Mouse (Mus musculus) stomach, embryonic 15.5 days (tissue): ENCODE measurements at regions not wholly inside any gene's neighbourhood (a gene's known extent, or its start where the extent isn't known, plus 50 kb on each side); places are given as distances from the start of the nearest gene placed in this dataset.

Experiments used
- ATAC-seq: fragments of 200-750 bp; cut with Nextera tagmentation; 2 replicates; pipeline ENCODE4 v1.8.0; 2017; ENCODE audit warnings: low read depth, moderate number of reproducible peaks, moderate TSS enrichment; ENCODE audit not compliant: insufficient read depth, low FRiP score
- H3K27ac ChIP-seq: fragments of 300-500 bp; sonication (generic); 2 replicates; pipeline ENCODE4 v1.5.1; 2015; ENCODE audit warnings: mild to moderate bottlenecking, inconsistent platforms
- H3K27me3 ChIP-seq: fragments of 300-500 bp; sonication (generic); replicated peaks from 2 replicates; pipeline ENCODE4 v1.6.1; 2015; ENCODE audit warnings: inconsistent platforms
- H3K36me3 ChIP-seq: fragments of 300-500 bp; sonication (generic); 2 replicates; pipeline ENCODE4 v1.6.1; 2015; ENCODE audit warnings: inconsistent platforms
- H3K4me1 ChIP-seq: fragments of 300-500 bp; sonication (generic); 2 replicates; pipeline ENCODE4 v1.6.1; 2015; ENCODE audit warnings: inconsistent platforms
- H3K4me2 ChIP-seq: fragments of 300-500 bp; sonication (generic); 2 replicates; pipeline ENCODE4 v1.6.1; 2015; ENCODE audit warnings: mild to moderate bottlenecking, inconsistent platforms
- H3K4me3 ChIP-seq: fragments of 300-500 bp; sonication (generic); replicated peaks from 2 replicates; pipeline ENCODE4 v1.5.1; 2015; ENCODE audit warnings: inconsistent platforms
- H3K9ac ChIP-seq: fragments of 300-500 bp; sonication (generic); 2 replicates; pipeline ENCODE4 v1.6.1; 2015; ENCODE audit warnings: inconsistent platforms
- H3K9me3 ChIP-seq: fragments of 300-500 bp; sonication (generic); 2 replicates; pipeline ENCODE4 v1.6.1; 2016; ENCODE audit warnings: inconsistent platforms
- WGBS: fragments of 180-500 bp; shearing (Covaris S2); methylation state at CpG from one replicate; pipeline ENCODE4 v1.1.7; 2015; 5-methylcytosine and 5-hydroxymethylcytosine counted together

GRCm38 (mm10) chr1:90668787-90669186 is 66.0 kb downstream of the Cops8 start:
- H3K36me3 ChIP-seq, result no peaks in the 10 kb centered on the region
- no peaks in the 10 kb centered on the region for H3K9me3 ChIP-seq

GRCm38 (mm10) chr1:90669237-90669636 is 66.5 kb downstream of the Cops8 start:
- ATAC-seq, result no peak
- Histone ChIP-seq H3K27me3 (no peaks in the 10 kb centered on the region), H3K4me1 (no peaks in the 10 kb centered on the region), H3K4me2 (no peak overlapping the region), H3K4me3 (no peak overlapping the region), H3K36me3 (no peaks in the 10 kb centered on the region), H3K9ac (no peak overlapping the region), H3K27ac (no peak overlapping the region), H3K9me3 (no peaks in the 10 kb centered on the region)
- WGBS, result 90% methylated on average over 1 of the region's 1 CpGs

More at GRCm38 (mm10) chr1:90668787-90669186, 66.0 kb downstream of the Cops8 start:
- Histone ChIP-seq H3K4me1 (no peaks in the 10 kb centered on the region), H3K4me2 (no peak overlapping the region), H3K9ac (no peak overlapping the region), H3K27ac (no peak overlapping the region), H3K27me3 (no peaks in the 10 kb centered on the region), H3K4me3 (no peak overlapping the region)
- no peak for ATAC-seq
- 88% methylated on average over 3 of the region's 3 CpGs for WGBS

GRCm38 (mm10) chr1:90670346-90670745 is 67.6 kb downstream of the Cops8 start:
- Histone ChIP-seq H3K4me2 (no peak overlapping the region), H3K4me3 (no peak overlapping the region), H3K27me3 (no peaks in the 10 kb centered on the region), H3K36me3 (no peaks in the 10 kb centered on the region), H3K9ac (no peak overlapping the region), H3K4me1 (no peaks in the 10 kb centered on the region), H3K9me3 (no peaks in the 10 kb centered on the region), H3K27ac (no peak overlapping the region)
- ATAC-seq, result no peak
- WGBS, result 78% methylated on average over 3 of the region's 3 CpGs

- ATAC-seq, result no peak
- Histone ChIP-seq H3K27ac (no peak overlapping the region), H3K9me3 (no peaks in the 10 kb centered on the region), H3K36me3 (no peaks in the 10 kb centered on the region), H3K4me3 (no peak overlapping the region), H3K9ac (no peak overlapping the region), H3K4me2 (no peak overlapping the region), H3K27me3 (no peaks in the 10 kb centered on the region), H3K4me1 (peaks cover 9% of the 10 kb centered on the region)
- WGBS, result 71% methylated on average over 2 of the region's 2 CpGs
Measured at GRCm38 (mm10) chr1:90673751-90674150, 71.0 kb downstream of the Cops8 start.

DNA sequence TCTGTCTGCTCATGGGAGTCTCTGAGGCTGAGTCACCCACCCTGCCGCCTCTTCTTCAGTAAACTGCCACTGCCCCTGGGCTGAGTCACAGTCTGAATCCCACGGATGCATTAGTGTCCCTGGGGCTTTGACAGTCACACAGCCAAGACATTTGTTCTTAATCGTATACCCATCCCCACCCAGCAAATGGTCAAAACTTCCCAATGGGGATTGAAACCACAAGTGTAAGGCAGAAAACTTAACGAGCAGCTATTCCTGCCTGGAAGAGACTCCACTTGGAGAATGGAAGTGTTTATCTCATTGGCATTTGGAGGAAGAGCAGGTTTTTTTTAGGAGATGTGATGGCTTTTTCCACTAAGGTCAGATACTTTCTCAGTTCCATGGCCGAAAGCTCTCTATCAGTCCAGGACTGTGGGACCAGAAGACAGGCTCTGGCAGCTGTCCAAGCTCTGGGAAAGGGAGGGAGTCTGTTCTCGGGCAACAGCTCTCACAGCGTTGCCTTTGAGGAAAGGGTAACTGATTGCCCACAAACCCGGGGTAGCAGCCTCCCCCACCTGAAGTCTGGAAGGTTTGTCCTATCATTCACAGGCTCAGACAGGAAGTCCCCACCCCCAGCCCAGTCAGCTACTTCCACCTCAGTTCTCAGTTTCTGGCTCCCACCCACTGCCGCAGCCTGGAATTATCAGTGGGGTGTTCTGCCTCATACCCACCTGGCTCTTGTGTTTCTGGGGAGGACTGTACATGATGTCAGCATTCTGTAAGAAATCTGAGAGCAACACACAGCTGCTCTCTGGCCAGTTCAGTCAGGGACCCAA is 73.6 kb downstream of the Cops8 start:
- Histone ChIP-seq H3K4me2 (no peak overlapping the region), H3K27me3 (no peaks in the 10 kb centered on the region), H3K4me1 (peaks cover 9% of the 10 kb centered on the region), H3K9ac (no peak overlapping the region), H3K4me3 (no peak overlapping the region), H3K9me3 (no peaks in the 10 kb centered on the region), H3K36me3 (no peaks in the 10 kb centered on the region), H3K27ac (no peak overlapping the region; the same call in 1 of the 2 replicates)
- WGBS, result 30% methylated on average over 9 of the region's 9 CpGs
- no peak for ATAC-seq

DNA sequence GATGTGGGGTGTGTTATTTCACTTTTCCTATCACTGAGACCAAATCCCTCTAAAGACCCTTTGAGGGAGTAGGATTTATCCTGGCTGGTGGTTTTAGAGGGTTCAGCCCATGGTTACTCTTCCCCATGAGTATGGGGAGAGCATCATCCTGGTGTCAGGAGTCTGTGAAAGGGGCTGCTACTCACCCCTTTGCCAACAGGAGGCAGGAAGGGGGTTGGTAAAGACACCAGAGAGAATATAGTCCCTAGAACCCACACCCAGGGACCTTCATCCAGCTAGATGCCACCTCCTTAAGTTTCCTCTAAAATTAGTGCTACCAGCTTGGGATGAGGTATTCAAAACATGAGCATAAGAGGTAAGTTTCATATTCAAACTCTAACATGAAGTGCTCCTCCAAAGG is 74.4 kb downstream of the Cops8 start:
- Histone ChIP-seq H3K27ac (no peak overlapping the region), H3K4me3 (no peak overlapping the region), H3K36me3 (no peaks in the 10 kb centered on the region), H3K27me3 (no peaks in the 10 kb centered on the region), H3K9ac (no peak overlapping the region), H3K4me2 (no peak overlapping the region), H3K4me1 (peaks cover 9% of the 10 kb centered on the region), H3K9me3 (no peaks in the 10 kb centered on the region)
- ATAC-seq, result no peak

DNA sequence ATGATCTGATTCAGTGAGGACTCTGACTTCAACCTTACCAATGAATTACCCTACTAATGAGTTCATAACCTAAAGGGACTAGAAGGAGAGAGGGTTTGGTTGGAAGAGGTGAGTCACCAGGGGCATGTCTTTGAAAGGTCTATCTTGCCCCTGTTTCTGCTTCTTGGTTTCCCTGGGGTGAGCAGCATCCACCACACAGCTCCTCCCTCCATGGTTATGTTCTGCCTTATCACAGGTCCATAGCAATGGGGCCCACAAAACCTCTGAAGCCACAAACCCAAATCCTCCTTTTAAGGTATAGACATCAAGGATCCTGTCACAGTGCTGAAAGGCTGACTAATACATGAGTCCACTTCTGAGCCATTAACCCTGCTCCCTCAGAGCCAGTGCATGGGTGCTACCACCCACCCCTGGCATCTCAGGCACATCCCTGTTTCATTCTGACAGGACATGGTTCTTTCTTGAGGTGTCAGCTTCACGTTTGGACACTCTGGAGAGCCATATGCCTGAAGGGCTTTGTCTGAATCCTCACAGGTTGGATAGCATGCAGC is 74.9 kb downstream of the Cops8 start:
- Histone ChIP-seq H3K9ac (no peak overlapping the region), H3K4me1 (peaks cover 9% of the 10 kb centered on the region), H3K4me2 (no peak overlapping the region), H3K27me3 (no peaks in the 10 kb centered on the region), H3K4me3 (no peak overlapping the region), H3K9me3 (no peaks in the 10 kb centered on the region), H3K27ac (no peak overlapping the region), H3K36me3 (no peaks in the 10 kb centered on the region)
- WGBS, result 51% methylated on average over 1 of the region's 1 CpGs
- ATAC-seq, result no peak

DNA sequence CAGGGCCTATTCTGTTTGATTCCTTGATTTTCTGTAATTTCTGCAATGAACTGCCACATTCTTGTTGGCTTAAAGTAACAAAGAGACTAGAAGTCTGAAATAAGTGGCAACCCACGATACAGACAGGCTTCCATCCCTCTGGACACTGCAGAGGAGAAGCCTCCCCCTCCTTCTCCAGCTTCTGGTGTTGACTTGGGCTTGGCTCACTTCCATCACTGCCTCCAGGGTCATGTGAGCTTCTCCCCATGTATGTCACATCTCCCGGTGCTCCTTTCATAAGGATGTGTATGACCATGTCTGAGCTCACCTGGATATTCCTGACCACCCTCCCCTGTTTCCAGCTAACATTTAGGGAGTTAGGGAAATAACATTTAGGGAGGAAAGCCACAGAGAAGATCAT is 75.6 kb downstream of the Cops8 start:
- no peaks in the 10 kb centered on the region for H3K36me3 ChIP-seq
- H3K4me1 ChIP-seq, result peaks cover 9% of the 10 kb centered on the region
- H3K9me3 ChIP-seq, result no peaks in the 10 kb centered on the region
- no peaks in the 10 kb centered on the region for H3K27me3 ChIP-seq
- no peak for ATAC-seq
- H3K9ac ChIP-seq, result no peak overlapping the region
- H3K4me3 ChIP-seq, result no peak overlapping the region
- H3K4me2 ChIP-seq, result no peak overlapping the region
- H3K27ac ChIP-seq, result no peak overlapping the region
- 48% methylated on average over 2 of the region's 2 CpGs for WGBS

- WGBS, result 96% methylated on average over 5 of the region's 5 CpGs
- H3K27ac ChIP-seq, result no peak overlapping the region
- H3K4me3 ChIP-seq, result no peak overlapping the region
- H3K4me2 ChIP-seq, result no peak overlapping the region
- no peak for ATAC-seq
- no peak overlapping the region for H3K9ac ChIP-seq
- H3K4me1 ChIP-seq, result peaks cover 8% of the 10 kb centered on the region; the same call in 1 of the 2 replicates
- no peaks in the 10 kb centered on the region for H3K9me3 ChIP-seq
- no peaks in the 10 kb centered on the region for H3K36me3 ChIP-seq
- no peaks in the 10 kb centered on the region for H3K27me3 ChIP-seq
Measured at GRCm38 (mm10) chr1:90688086-90688485, 85.3 kb downstream of the Cops8 start.

- Histone ChIP-seq H3K27ac (peak overlapping the region; percentile 84), H3K4me1 (peaks cover 15% of the 10 kb centered on the region), H3K9ac (no peak overlapping the region), H3K27me3 (no peaks in the 10 kb centered on the region), H3K4me2 (no peak overlapping the region), H3K4me3 (no peak overlapping the region), H3K36me3 (no peaks in the 10 kb centered on the region), H3K9me3 (no peaks in the 10 kb centered on the region)
- 30% methylated on average over 4 of the region's 4 CpGs for WGBS
- peak; percentile 87 for ATAC-seq
Measured at GRCm38 (mm10) chr1:90690591-90691116, 87.9 kb downstream of the Cops8 start.

- Histone ChIP-seq H3K27ac (peak overlapping the region; percentile 84), H3K4me2 (no peak overlapping the region), H3K4me1 (peaks cover 15% of the 10 kb centered on the region), H3K9ac (no peak overlapping the region), H3K9me3 (no peaks in the 10 kb centered on the region), H3K27me3 (no peaks in the 10 kb centered on the region), H3K36me3 (no peaks in the 10 kb centered on the region), H3K4me3 (no peak overlapping the region)
- peak; percentile 61; the same call in 1 of the 2 replicates for ATAC-seq
- 40% methylated on average over 6 of the region's 6 CpGs for WGBS
Measured at GRCm38 (mm10) chr1:90691157-90691594, 88.4 kb downstream of the Cops8 start.

DNA sequence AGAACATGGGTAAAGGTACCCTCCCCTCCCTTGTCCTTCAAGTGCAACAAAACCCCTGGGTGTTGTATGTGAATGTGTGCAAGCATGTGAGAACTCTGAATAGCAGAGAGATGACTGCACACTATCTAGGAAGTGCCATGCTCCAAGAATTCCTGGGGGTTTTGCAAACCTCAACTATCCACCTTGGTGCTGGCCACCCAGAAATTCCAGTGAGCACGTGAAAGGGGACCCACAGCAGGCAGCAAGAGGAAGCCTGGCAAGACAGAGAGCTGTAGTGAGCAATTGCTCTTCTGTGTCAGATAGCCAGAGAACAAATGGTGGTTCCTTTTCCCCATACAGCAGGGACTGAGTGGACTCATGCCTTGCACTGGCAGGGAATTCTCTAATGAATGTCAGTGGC is 90.1 kb downstream of the Cops8 start:
- H3K4me2 ChIP-seq, result no peak overlapping the region
- peaks cover 15% of the 10 kb centered on the region for H3K4me1 ChIP-seq
- whole genome bisulfite sequencing, result 41% methylated on average over 1 of the region's 1 CpGs
- no peaks in the 10 kb centered on the region for H3K27me3 ChIP-seq
- no peak overlapping the region for H3K4me3 ChIP-seq
- H3K27ac ChIP-seq, result no peak overlapping the region
- no peaks in the 10 kb centered on the region for H3K36me3 ChIP-seq
- no peak overlapping the region for H3K9ac ChIP-seq
- H3K9me3 ChIP-seq, result no peaks in the 10 kb centered on the region
- ATAC-seq, result no peak
